In genomic region chr11:6006351-6007009, GRCm38 (mm10) we compare ENCODE assay signal across 7 mouse cellular contexts. TPM values are rescaled to one million over a fixed set of nuclear protein-coding genes. Genes with fewer than 3 reads are reported as not detected.
A peak's percentile ranks its signal among the peaks of the same experiment; 100 is the strongest.
DNase-seq lines count a peak whose midpoint lies in the region; ATAC-seq and TF ChIP-seq lines count a peak whose summit lies in the region.
"Not testable (repeated sequence)": the region's sequence is repeated elsewhere in the genome, so short reads cannot be mapped to it uniquely, and the experiment has no call there.

No protein-coding gene starts in this region.

- DNase-seq in embryonic facial prominence, embryonic 11.5 days (ENCODE audit: low spot score); limb, embryonic 14.5 days (ENCODE audit: low spot score): not testable (repeated sequence)
- peak; percentile 24 to 41 for DNase-seq in heart, postnatal 36 days

- not testable (repeated sequence) for H3K36me3 ChIP-seq in embryonic facial prominence, embryonic 11.5 days (replicated peaks; ENCODE audit: control insufficient read depth, insufficient read depth, low read depth, low read length); forebrain, embryonic 16.5 days (ENCODE audit: control insufficient read depth, insufficient read depth); intestine, postnatal 0 days (ENCODE audit: control insufficient read depth, insufficient read depth); limb, embryonic 14.5 days (ENCODE audit: control insufficient read depth, insufficient read depth, low read length); lung, embryonic 16.5 days (ENCODE audit: control insufficient read depth, insufficient read depth, low read length); neural tube, embryonic 12.5 days

- not testable (repeated sequence) for TF ChIP-seq POLR2A in limb, embryonic 14.5 days (IDR thresholded peaks at IDR 0.05; ENCODE audit: borderline replicate concordance, extremely low read depth, insufficient read depth, insufficient read length)

- not testable (repeated sequence) for H3K9me3 ChIP-seq in embryonic facial prominence, embryonic 11.5 days (replicated peaks; ENCODE audit: control insufficient read depth, low read length); forebrain, embryonic 16.5 days (ENCODE audit: control insufficient read depth, low read length); intestine, postnatal 0 days (ENCODE audit: control insufficient read depth); limb, embryonic 14.5 days (ENCODE audit: control insufficient read depth, low read length); lung, embryonic 16.5 days (ENCODE audit: control insufficient read depth, low read length); neural tube, embryonic 12.5 days

- H3K4me2 ChIP-seq in embryonic facial prominence, embryonic 11.5 days (ENCODE audit: low read depth, low read length) = peak overlapping the region; percentile 33
- H3K4me2 ChIP-seq in forebrain, embryonic 16.5 days (ENCODE audit: low read length) = peak overlapping the region; percentile 50
- peak overlapping the region; percentile 58 for H3K4me2 ChIP-seq in intestine, postnatal 0 days (replicated peaks; ENCODE audit: low read depth)
- H3K4me2 ChIP-seq in limb, embryonic 14.5 days (replicated peaks; ENCODE audit: low read depth, low read length, severe bottlenecking) = peak overlapping the region; percentile 50
- peak overlapping the region; percentile 61 for H3K4me2 ChIP-seq in lung, embryonic 16.5 days (ENCODE audit: low read depth, low read length)
- H3K4me2 ChIP-seq in neural tube, embryonic 12.5 days (replicated peaks) = peak overlapping the region; percentile 59

- ATAC-seq in embryonic facial prominence, embryonic 11.5 days (replicated peaks; ENCODE audit: insufficient number of reproducible peaks, low FRiP score, low TSS enrichment, low read depth); forebrain, embryonic 16.5 days; intestine, postnatal 0 days; limb, embryonic 14.5 days (ENCODE audit: low FRiP score, low read depth); lung, embryonic 16.5 days (ENCODE audit: low read depth); neural tube, embryonic 12.5 days (ENCODE audit: low FRiP score, low read depth): not testable (repeated sequence)

- WGBS in embryonic facial prominence, embryonic 11.5 days = 2% methylated on average over 36 of the region's 44 CpGs
- WGBS in forebrain, embryonic 16.5 days = under 1% methylated on average over 31 of the region's 44 CpGs
- WGBS in intestine, postnatal 0 days = 2% methylated on average over 38 of the region's 44 CpGs
- WGBS in limb, embryonic 14.5 days = 5% methylated on average over 28 of the region's 44 CpGs
- WGBS in lung, embryonic 16.5 days = under 1% methylated on average over 35 of the region's 44 CpGs
- WGBS in neural tube, embryonic 12.5 days = 3% methylated on average over 42 of the region's 44 CpGs

- TF ChIP-seq CTCF in intestine, postnatal 0 days (IDR thresholded peaks at IDR 0.05; ENCODE audit: low read depth) = not testable (repeated sequence)

- not testable (repeated sequence) for H3K27ac ChIP-seq in embryonic facial prominence, embryonic 11.5 days (replicated peaks; ENCODE audit: low read depth, low read length); forebrain, embryonic 16.5 days (ENCODE audit: low read length); limb, embryonic 14.5 days (replicated peaks; ENCODE audit: low read depth, low read length); lung, embryonic 16.5 days (ENCODE audit: low read length); neural tube, embryonic 12.5 days
- H3K27ac ChIP-seq in intestine, postnatal 0 days (ENCODE audit: low read depth, low read length) = peak overlapping the region; percentile 41

- not testable (repeated sequence) for H3K4me1 ChIP-seq in embryonic facial prominence, embryonic 11.5 days (ENCODE audit: control insufficient read depth, insufficient read depth, low read length); forebrain, embryonic 16.5 days (replicated peaks; ENCODE audit: control insufficient read depth, insufficient read depth, low read length); limb, embryonic 14.5 days (ENCODE audit: control insufficient read depth, insufficient read depth, low read length); lung, embryonic 16.5 days (replicated peaks; ENCODE audit: control insufficient read depth, insufficient read depth, low read length); neural tube, embryonic 12.5 days
- H3K4me1 ChIP-seq in intestine, postnatal 0 days (replicated peaks; ENCODE audit: control insufficient read depth, insufficient read depth, low read length) = peaks cover 23% of the 10 kb centered on the region

- not testable (repeated sequence) for H3K27me3 ChIP-seq in embryonic facial prominence, embryonic 11.5 days (ENCODE audit: control insufficient read depth, insufficient read depth, low read length); forebrain, embryonic 16.5 days (replicated peaks; ENCODE audit: control insufficient read depth, insufficient read depth, low read length); intestine, postnatal 0 days (replicated peaks; ENCODE audit: control insufficient read depth, insufficient read depth, low read length); limb, embryonic 14.5 days (ENCODE audit: control insufficient read depth, insufficient read depth, low read length); lung, embryonic 16.5 days (ENCODE audit: control insufficient read depth, insufficient read depth, low read depth, low read length)
- H3K27me3 ChIP-seq in neural tube, embryonic 12.5 days (replicated peaks) = peaks cover 16% of the 10 kb centered on the region; the same call in 1 of the 2 replicates

- intact Hi-C loops in heart, postnatal 36 days (cut with DNase I) = not testable (repeated sequence)

- not testable (repeated sequence) for H3K9ac ChIP-seq in embryonic facial prominence, embryonic 11.5 days (replicated peaks; ENCODE audit: low read length); lung, embryonic 16.5 days (ENCODE audit: low read length); neural tube, embryonic 12.5 days
- peak overlapping the region; percentile 57 for H3K9ac ChIP-seq in forebrain, embryonic 16.5 days (replicated peaks; ENCODE audit: low read depth, low read length)
- H3K9ac ChIP-seq in intestine, postnatal 0 days (ENCODE audit: low read depth, low read length) = peak overlapping the region; percentile 37; the same call in 1 of the 2 replicates
- 0 out of 2 replicates have a peak overlapping the region, but pooled peaks have one; percentile 31 for H3K9ac ChIP-seq in limb, embryonic 14.5 days (ENCODE audit: low read depth, low read length, severe bottlenecking)

- peak overlapping the region; percentile 35 for H3K4me3 ChIP-seq in embryonic facial prominence, embryonic 11.5 days (ENCODE audit: low read depth, low read length)
- H3K4me3 ChIP-seq in forebrain, embryonic 16.5 days (replicated peaks; ENCODE audit: low read length) = peak overlapping the region; percentile 45
- peak overlapping the region; percentile 41 for H3K4me3 ChIP-seq in intestine, postnatal 0 days (ENCODE audit: low read depth, low read length)
- peak overlapping the region; percentile 35 for H3K4me3 ChIP-seq in limb, embryonic 14.5 days (replicated peaks; ENCODE audit: low read length)
- H3K4me3 ChIP-seq in lung, embryonic 16.5 days (ENCODE audit: low read length) = peak overlapping the region; percentile 50
- H3K4me3 ChIP-seq in neural tube, embryonic 12.5 days = peak overlapping the region; percentile 33

RNA-seq across cellular contexts. Expression of gene Ykt6, which starts 51.0 kb away (rescaled TPM):
- 30.1 and 31.4 TPM in 2 replicates for polyA plus RNA-seq in embryonic facial prominence, embryonic 11.5 days (2014; fragmentation: Nextera tagmentation; extraction: Ambion mirVana)
- polyA plus RNA-seq in forebrain, embryonic 16.5 days (2015; fragmentation: Nextera tagmentation; extraction: Ambion mirVana) = 93.4 and 111 TPM in 2 replicates
- 10 to 100 TPM; 60.5 to 66.3 TPM for total RNA-seq in heart, postnatal 36 days (2021)
- 50.9 and 53.8 TPM in 2 replicates for polyA plus RNA-seq in intestine, postnatal 0 days (2015; fragmentation: Nextera tagmentation; extraction: Ambion mirVana)
- 79.0 and 81.0 TPM in 2 replicates for polyA plus RNA-seq in limb, embryonic 14.5 days (2012; rRNA removed)
- polyA plus RNA-seq in limb, embryonic 14.5 days (2014; fragmentation: Nextera tagmentation; extraction: Ambion mirVana) = 33.2 and 34.8 TPM in 2 replicates
- polyA plus RNA-seq in lung, embryonic 16.5 days (2015; fragmentation: Nextera tagmentation; extraction: Ambion mirVana) = 52.3 and 53.1 TPM in 2 replicates
- 59.0 and 62.1 TPM in 2 replicates for polyA plus RNA-seq in neural tube, embryonic 12.5 days (2016; fragmentation: Nextera tagmentation; extraction: Ambion mirVana)

RNA-seq across cellular contexts. Expression of gene Gck, which starts 56.6 kb away (rescaled TPM):
- 2.2 and 2.6 TPM in 2 replicates for polyA plus RNA-seq in embryonic facial prominence, embryonic 11.5 days (2014; fragmentation: Nextera tagmentation; extraction: Ambion mirVana)
- 5.5 and 8.2 TPM in 2 replicates for polyA plus RNA-seq in forebrain, embryonic 16.5 days (2015; fragmentation: Nextera tagmentation; extraction: Ambion mirVana)
- 10 to 100 TPM in 1 of 2 experiments, 1 to 10 TPM in 1; 3.4 to 18.5 TPM for total RNA-seq in heart, postnatal 36 days (2021)
- polyA plus RNA-seq in intestine, postnatal 0 days (2015; fragmentation: Nextera tagmentation; extraction: Ambion mirVana) = 0.44 TPM in 2 replicates
- polyA plus RNA-seq in limb, embryonic 14.5 days (2012; rRNA removed) = 0.83 and 1.7 TPM in 2 replicates
- polyA plus RNA-seq in limb, embryonic 14.5 days (2014; fragmentation: Nextera tagmentation; extraction: Ambion mirVana) = 0.74 and 2.6 TPM in 2 replicates
- 1.3 and 1.6 TPM in 2 replicates for polyA plus RNA-seq in lung, embryonic 16.5 days (2015; fragmentation: Nextera tagmentation; extraction: Ambion mirVana)
- polyA plus RNA-seq in neural tube, embryonic 12.5 days (2016; fragmentation: Nextera tagmentation; extraction: Ambion mirVana) = 1.4 and 2.0 TPM in 2 replicates

RNA-seq across cellular contexts. Expression of gene Camk2b, which starts 59.7 kb away (rescaled TPM):
- 1.6 and 1.7 TPM in 2 replicates for polyA plus RNA-seq in embryonic facial prominence, embryonic 11.5 days (2014; fragmentation: Nextera tagmentation; extraction: Ambion mirVana)
- 163 and 171 TPM in 2 replicates for polyA plus RNA-seq in forebrain, embryonic 16.5 days (2015; fragmentation: Nextera tagmentation; extraction: Ambion mirVana)
- total RNA-seq in heart, postnatal 36 days (2021) = 1 to 10 TPM; 6.0 to 8.1 TPM
- 11.9 and 12.1 TPM in 2 replicates for polyA plus RNA-seq in intestine, postnatal 0 days (2015; fragmentation: Nextera tagmentation; extraction: Ambion mirVana)
- polyA plus RNA-seq in limb, embryonic 14.5 days (2012; rRNA removed) = 3.1 and 3.5 TPM in 2 replicates
- polyA plus RNA-seq in limb, embryonic 14.5 days (2014; fragmentation: Nextera tagmentation; extraction: Ambion mirVana) = 1.5 TPM in 2 replicates
- polyA plus RNA-seq in lung, embryonic 16.5 days (2015; fragmentation: Nextera tagmentation; extraction: Ambion mirVana) = 1.1 and 1.9 TPM in 2 replicates
- 21.3 and 21.4 TPM in 2 replicates for polyA plus RNA-seq in neural tube, embryonic 12.5 days (2016; fragmentation: Nextera tagmentation; extraction: Ambion mirVana)
